Mouse (Mus musculus) stomach, embryonic 16.5 days (tissue): ENCODE measurements around the gene Fndc3b. TPM values are rescaled to one million over a fixed set of nuclear protein-coding genes. Genes with fewer than 3 reads are reported as not detected.

Source experiments
- ATAC-seq: fragments of 200-750 bp; cut with Nextera tagmentation; 2 replicates; pipeline ENCODE4 v1.8.0; 2017; ENCODE audit warnings: moderate number of reproducible peaks, moderate TSS enrichment; ENCODE audit not compliant: insufficient read depth, low FRiP score
- H3K27ac ChIP-seq: fragments of 300-500 bp; sonication (generic); 2 replicates; pipeline ENCODE4 v1.5.1; 2014; ENCODE audit warnings: low read length
- H3K27me3 ChIP-seq: fragments of 300-500 bp; sonication (generic); 2 replicates; pipeline ENCODE4 v1.6.1; 2014; ENCODE audit warnings: low read length, control low read depth, mixed read lengths; ENCODE audit not compliant: control insufficient read depth, insufficient read depth
- H3K36me3 ChIP-seq: fragments of 300-500 bp; sonication (generic); 2 replicates; pipeline ENCODE4 v1.6.1; 2014; ENCODE audit warnings: low read length; ENCODE audit not compliant: control insufficient read depth, insufficient read depth
- H3K4me1 ChIP-seq: fragments of 300-500 bp; sonication (generic); 2 replicates; pipeline ENCODE4 v1.6.1; 2014; ENCODE audit warnings: low read length, control low read depth, mixed read lengths; ENCODE audit not compliant: control insufficient read depth, insufficient read depth
- H3K4me2 ChIP-seq: fragments of 300-500 bp; sonication (generic); 2 replicates; pipeline ENCODE4 v1.6.1; 2014; ENCODE audit warnings: low read depth, low read length, mixed read lengths
- H3K4me3 ChIP-seq: fragments of 300-500 bp; sonication (generic); replicated peaks from 2 replicates; pipeline ENCODE4 v1.5.1; 2014; ENCODE audit warnings: mild to moderate bottlenecking, low read length
- H3K9ac ChIP-seq: fragments of 300-500 bp; sonication (generic); 2 replicates; pipeline ENCODE4 v1.6.1; 2014; ENCODE audit warnings: low read length
- H3K9me3 ChIP-seq: fragments of 300-500 bp; sonication (generic); replicated peaks from 2 replicates; pipeline ENCODE4 v1.6.1; 2016; ENCODE audit warnings: low read length, control low read depth; ENCODE audit not compliant: control insufficient read depth
- WGBS: fragments of 180-500 bp; shearing (Covaris S2); extraction: QIAGEN DNeasy Blood & Tissue Kit; methylation state at CpG from one replicate; pipeline ENCODE4 v1.1.7; 2014; 5-methylcytosine and 5-hydroxymethylcytosine counted together
- polyA plus RNA-seq: library from polyadenylated mRNA; unstranded; fragments of >200 nt; fragmentation: Nextera tagmentation; extraction: Ambion mirVana; gene quantifications from 2 replicates; pipeline ENCODE4 v1.2.1, GENCODE M21; 2015

The Fndc3b gene
- polyA plus RNA-seq, 1 experiment from 2014 or later, result 28.6 TPM

- H3K4me1 ChIP-seq, result no peaks in the 10 kb centered on the region
- no peak overlapping the region for H3K4me2 ChIP-seq
- H3K27me3 ChIP-seq, result no peaks in the 10 kb centered on the region
- H3K9ac ChIP-seq, result no peak overlapping the region
- no peak for ATAC-seq
- H3K36me3 ChIP-seq, result peaks cover 7% of the 10 kb centered on the region; the same call in 1 of the 2 replicates
- WGBS, result 80% methylated on average over 3 of the region's 3 CpGs
- no peak overlapping the region for H3K27ac ChIP-seq
- H3K9me3 ChIP-seq, result no peaks in the 10 kb centered on the region
- H3K4me3 ChIP-seq, result no peak overlapping the region
These were observed 176.9 kb downstream of the Fndc3b start for GRCm38 (mm10) chr3:27534208-27534607.

- no peak overlapping the region for H3K4me3 ChIP-seq
- no peak overlapping the region for H3K4me2 ChIP-seq
- 85% methylated on average over 4 of the region's 4 CpGs for WGBS
- no peaks in the 10 kb centered on the region for H3K27me3 ChIP-seq
- H3K9ac ChIP-seq, result no peak overlapping the region
- no peak overlapping the region for H3K27ac ChIP-seq
- ATAC-seq, result no peak
- H3K36me3 ChIP-seq, result peaks cover 8% of the 10 kb centered on the region; the same call in 1 of the 2 replicates
- no peaks in the 10 kb centered on the region for H3K4me1 ChIP-seq
- no peaks in the 10 kb centered on the region for H3K9me3 ChIP-seq
These were observed 177.4 kb downstream of the Fndc3b start for GRCm38 (mm10) chr3:27533721-27534120.

GRCm38 (mm10) chr3:27531993-27532392 lies 179.1 kb downstream of the Fndc3b start:
- no peaks in the 10 kb centered on the region for H3K27me3 ChIP-seq
- H3K27ac ChIP-seq, result no peak overlapping the region
- ATAC-seq, result no peak
- 0 out of 2 replicates have a peak, but pooled peaks cover 3% of the 10 kb centered on the region for H3K36me3 ChIP-seq
- WGBS, result 69% methylated on average over 4 of the region's 4 CpGs
- H3K4me3 ChIP-seq, result no peak overlapping the region
- H3K4me2 ChIP-seq, result no peak overlapping the region
- no peak overlapping the region for H3K9ac ChIP-seq
- no peaks in the 10 kb centered on the region for H3K4me1 ChIP-seq
- H3K9me3 ChIP-seq, result no peaks in the 10 kb centered on the region

- Histone ChIP-seq H3K4me3 (no peak overlapping the region), H3K4me2 (no peak overlapping the region), H3K36me3 (0 out of 2 replicates have a peak, but pooled peaks cover 3% of the 10 kb centered on the region), H3K9me3 (no peaks in the 10 kb centered on the region), H3K9ac (no peak overlapping the region), H3K27me3 (no peaks in the 10 kb centered on the region), H3K27ac (no peak overlapping the region), H3K4me1 (no peaks in the 10 kb centered on the region)
- 72% methylated on average over 7 of the region's 7 CpGs for WGBS
- peak; percentile 20; the same call in 1 of the 2 replicates for ATAC-seq
These were observed 180.7 kb downstream of the Fndc3b start for GRCm38 (mm10) chr3:27530370-27530769.

GRCm38 (mm10) chr3:27529221-27530051 lies 181.7 kb downstream of the Fndc3b start:
- Histone ChIP-seq H3K36me3 (0 out of 2 replicates have a peak, but pooled peaks cover 3% of the 10 kb centered on the region), H3K9me3 (no peaks in the 10 kb centered on the region), H3K4me3 (no peak overlapping the region), H3K9ac (no peak overlapping the region), H3K4me2 (no peak overlapping the region), H3K27me3 (no peaks in the 10 kb centered on the region), H3K27ac (no peak overlapping the region), H3K4me1 (no peaks in the 10 kb centered on the region)
- 61% methylated on average over 14 of the region's 14 CpGs for WGBS
- ATAC-seq, result no peak

GRCm38 (mm10) chr3:27526991-27527390 lies 184.1 kb downstream of the Fndc3b start:
- Histone ChIP-seq H3K4me1 (peaks cover 10% of the 10 kb centered on the region), H3K4me2 (no peak overlapping the region), H3K4me3 (no peak overlapping the region), H3K9ac (no peak overlapping the region), H3K36me3 (0 out of 2 replicates have a peak, but pooled peaks cover 3% of the 10 kb centered on the region), H3K9me3 (no peaks in the 10 kb centered on the region), H3K27ac (no peak overlapping the region), H3K27me3 (no peaks in the 10 kb centered on the region)
- ATAC-seq, result no peak
- WGBS, result 93% methylated on average over 3 of the region's 3 CpGs

GRCm38 (mm10) chr3:27523176-27523936 lies 187.8 kb downstream of the Fndc3b start:
- Histone ChIP-seq H3K9ac (no peak overlapping the region), H3K4me1 (peaks cover 31% of the 10 kb centered on the region), H3K9me3 (no peaks in the 10 kb centered on the region), H3K36me3 (no peaks in the 10 kb centered on the region), H3K4me2 (no peak overlapping the region), H3K27me3 (no peaks in the 10 kb centered on the region), H3K27ac (peak overlapping the region; percentile 53), H3K4me3 (no peak overlapping the region)
- ATAC-seq, result peak; percentile 54; the same call in 1 of the 2 replicates
- WGBS, result 58% methylated on average over 12 of the region's 12 CpGs

- no peaks in the 10 kb centered on the region for H3K9me3 ChIP-seq
- ATAC-seq, result no peak
- no peak overlapping the region for H3K4me2 ChIP-seq
- H3K4me3 ChIP-seq, result no peak overlapping the region
- H3K4me1 ChIP-seq, result peaks cover 31% of the 10 kb centered on the region
- H3K36me3 ChIP-seq, result no peaks in the 10 kb centered on the region
- 46% methylated on average over 6 of the region's 6 CpGs for WGBS
- no peak overlapping the region for H3K27ac ChIP-seq
- H3K27me3 ChIP-seq, result no peaks in the 10 kb centered on the region
- no peak overlapping the region for H3K9ac ChIP-seq
These were observed 190.7 kb downstream of the Fndc3b start for GRCm38 (mm10) chr3:27520391-27520790.

- ATAC-seq, result 0 out of 2 replicates have a peak, but pooled peaks have one; percentile 34
- H3K9ac ChIP-seq, result no peak overlapping the region
- H3K36me3 ChIP-seq, result no peaks in the 10 kb centered on the region
These were observed 191.6 kb downstream of the Fndc3b start for GRCm38 (mm10) chr3:27519481-27519880.

More at GRCm38 (mm10) chr3:27519481-27519880, 191.6 kb downstream of the Fndc3b start:
- H3K27me3 ChIP-seq, result no peaks in the 10 kb centered on the region
- H3K27ac ChIP-seq, result peak overlapping the region; percentile 70; the same call in 1 of the 2 replicates
- WGBS, result 79% methylated on average over 6 of the region's 6 CpGs
- peaks cover 31% of the 10 kb centered on the region for H3K4me1 ChIP-seq
- H3K4me3 ChIP-seq, result no peak overlapping the region
- H3K9me3 ChIP-seq, result no peaks in the 10 kb centered on the region
- no peak overlapping the region for H3K4me2 ChIP-seq
